Mouse (Mus musculus) hindbrain, embryonic 11.5 days (tissue): Measurements from ENCODE around the gene Lima1. TPM values are rescaled to one million over a fixed set of nuclear protein-coding genes. Genes with fewer than 3 reads are reported as not detected.

Experiments
- ATAC-seq: fragments of 200-750 bp; cut with Nextera tagmentation; 2 replicates; pipeline ENCODE4 v1.8.0; 2017; ENCODE audit warnings: mild to moderate bottlenecking, moderate TSS enrichment, moderate library complexity; ENCODE audit not compliant: low FRiP score
- DNase-seq: peaks from one replicate; pipeline ENCODE4 v3.0.0-alpha.2; 2015; ENCODE audit warnings: low spot score
- H3K27ac ChIP-seq: fragments of 300-500 bp; sonication (generic); 2 replicates; pipeline ENCODE4 v1.5.1; 2014; ENCODE audit warnings: mild to moderate bottlenecking, low read depth, low read length
- H3K27me3 ChIP-seq: fragments of 300-500 bp; sonication (generic); 2 replicates; pipeline ENCODE4 v1.6.1; 2014; ENCODE audit warnings: mild to moderate bottlenecking, low read length, moderate library complexity, mixed read lengths; ENCODE audit not compliant: control insufficient read depth, insufficient read depth
- H3K36me3 ChIP-seq: fragments of 300-500 bp; sonication (generic); 2 replicates; pipeline ENCODE4 v1.6.1; 2014; ENCODE audit warnings: mild to moderate bottlenecking, low read length, moderate library complexity, mixed read lengths; ENCODE audit not compliant: control insufficient read depth, insufficient read depth
- H3K4me1 ChIP-seq: fragments of 300-500 bp; sonication (generic); replicated peaks from 2 replicates; pipeline ENCODE4 v1.6.1; 2014; ENCODE audit warnings: low read length, mixed read lengths; ENCODE audit not compliant: control insufficient read depth, insufficient read depth
- H3K4me2 ChIP-seq: fragments of 300-500 bp; sonication (generic); replicated peaks from 2 replicates; pipeline ENCODE4 v1.6.1; 2014; ENCODE audit warnings: mild to moderate bottlenecking, low read depth, low read length
- H3K4me3 ChIP-seq: fragments of 300-500 bp; sonication (generic); 2 replicates; pipeline ENCODE4 v1.5.1; 2014; ENCODE audit warnings: low read depth, low read length
- H3K9ac ChIP-seq: fragments of 300-500 bp; sonication (generic); 2 replicates; pipeline ENCODE4 v1.6.1; 2014; ENCODE audit warnings: low read depth, low read length
- H3K9me3 ChIP-seq: fragments of 300-500 bp; sonication (generic); 2 replicates; pipeline ENCODE4 v1.6.1; 2016; ENCODE audit warnings: low read length; ENCODE audit not compliant: control insufficient read depth
- WGBS: fragments of 180-500 bp; shearing (Covaris S2); extraction: QIAGEN DNeasy Blood & Tissue Kit; methylation state at CpG from one replicate; pipeline ENCODE4 v1.1.7; 2014; 5-methylcytosine and 5-hydroxymethylcytosine counted together
- polyA plus RNA-seq: library from polyadenylated mRNA; unstranded; fragments of >200 nt; fragmentation: Nextera tagmentation; extraction: Ambion mirVana; gene quantifications from 2 replicates; pipeline ENCODE4 v1.2.1, GENCODE M21; 2014

The Lima1 gene
- polyA plus RNA-seq, 1 experiment from 2014 or later, result 30.8 TPM

- H3K27me3 ChIP-seq, result no peaks in the 10 kb centered on the region
- WGBS, result under 1% methylated on average over 27 of the region's 41 CpGs
- peak overlapping the region; percentile 67 for H3K4me3 ChIP-seq
- peak; percentile 89 for ATAC-seq
- H3K27ac ChIP-seq, result peak overlapping the region; percentile 92
- H3K36me3 ChIP-seq, result no peaks in the 10 kb centered on the region
- DNase-seq, result peak; percentile 83
- peak overlapping the region; percentile 92 for H3K4me2 ChIP-seq
- H3K4me1 ChIP-seq, result no peaks in the 10 kb centered on the region; the same call in 1 of the 2 replicates
- peak overlapping the region; percentile 91 for H3K9ac ChIP-seq
- no peaks in the 10 kb centered on the region for H3K9me3 ChIP-seq
Observed at GRCm38 (mm10) chr15:99772277-99772880, 102.9 kb downstream of the Lima1 start.

DNA sequence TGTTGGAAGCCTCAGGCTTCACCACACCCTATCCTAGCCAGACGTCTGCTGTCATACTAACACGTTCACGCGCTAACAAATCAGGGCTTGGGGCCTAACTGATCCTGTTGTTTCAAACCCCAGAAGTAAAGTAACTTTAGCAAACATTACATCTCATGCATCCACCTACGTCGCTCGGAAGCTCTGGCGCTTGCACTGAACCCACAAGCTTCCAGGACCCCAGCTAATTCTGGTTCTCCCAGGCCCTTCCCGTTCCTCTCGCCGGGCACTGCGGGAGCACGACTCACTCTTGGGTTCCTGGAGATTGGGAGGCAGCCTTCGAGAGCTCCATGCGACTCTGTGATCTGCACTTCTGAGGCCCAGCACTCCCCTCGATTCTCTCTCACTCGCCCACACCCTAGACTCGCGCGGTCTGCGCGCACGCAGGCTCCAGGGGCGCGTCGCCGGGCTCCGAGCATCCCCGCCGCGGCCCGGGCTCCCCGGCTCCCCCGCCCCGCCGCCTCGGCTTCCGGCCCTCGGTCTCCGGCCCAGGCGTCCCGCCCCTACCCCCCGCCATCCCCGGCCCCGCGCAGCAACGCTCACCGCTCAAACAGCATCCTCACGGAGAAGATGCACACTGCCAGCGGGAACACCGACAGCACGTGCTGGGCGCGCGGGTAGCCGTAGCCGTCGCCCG lies 103.5 kb downstream of the Lima1 start:
- ATAC-seq (peak; percentile 85), DNase-seq (peak; percentile 64)
- H3K27me3 ChIP-seq, result no peaks in the 10 kb centered on the region
- under 1% methylated on average over 33 of the region's 59 CpGs for WGBS
- H3K9me3 ChIP-seq, result no peaks in the 10 kb centered on the region
- no peaks in the 10 kb centered on the region; the same call in 1 of the 2 replicates for H3K4me1 ChIP-seq
- H3K4me3 ChIP-seq, result peak overlapping the region; percentile 67
- peak overlapping the region; percentile 92 for H3K27ac ChIP-seq
- peak overlapping the region; percentile 91 for H3K9ac ChIP-seq
- peak overlapping the region; percentile 92 for H3K4me2 ChIP-seq
- H3K36me3 ChIP-seq, result no peaks in the 10 kb centered on the region

DNA sequence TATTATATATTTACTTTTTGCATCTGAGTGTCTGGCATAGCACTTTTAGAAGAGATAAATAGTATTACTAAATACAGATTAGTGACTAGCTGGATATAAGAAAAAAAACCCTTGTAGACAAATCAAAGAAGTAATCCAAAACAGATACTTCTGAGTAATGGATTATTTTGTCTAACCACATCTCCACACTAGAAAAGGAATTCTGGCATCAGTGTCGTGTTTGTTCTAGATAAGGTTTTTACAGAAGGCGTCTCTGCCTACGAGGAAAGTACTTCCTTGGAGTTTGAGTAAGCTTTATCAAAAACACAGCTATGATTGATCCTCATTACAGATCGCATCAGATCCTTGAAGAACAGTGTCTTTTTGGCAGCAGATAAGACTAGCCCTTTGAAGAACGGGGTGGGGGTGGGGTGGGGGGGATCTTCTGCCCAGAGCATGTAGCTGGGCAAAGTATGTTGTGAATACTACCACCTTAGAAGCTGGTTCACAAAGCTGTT lies 104.2 kb downstream of the Lima1 start:
- no peaks in the 10 kb centered on the region for H3K9me3 ChIP-seq
- WGBS, result 40% methylated on average over 5 of the region's 5 CpGs
- peak overlapping the region; percentile 67 for H3K4me3 ChIP-seq
- no peak overlapping the region for H3K27ac ChIP-seq
- ATAC-seq, result no peak
- H3K36me3 ChIP-seq, result no peaks in the 10 kb centered on the region
- DNase-seq, result no peak
- no peaks in the 10 kb centered on the region; the same call in 1 of the 2 replicates for H3K4me1 ChIP-seq
- no peaks in the 10 kb centered on the region for H3K27me3 ChIP-seq
- peak overlapping the region; percentile 92 for H3K4me2 ChIP-seq
- peak overlapping the region; percentile 91 for H3K9ac ChIP-seq

GRCm38 (mm10) chr15:99768761-99769160 lies 106.5 kb downstream of the Lima1 start:
- Histone ChIP-seq H3K4me1 (no peaks in the 10 kb centered on the region; the same call in 1 of the 2 replicates), H3K9me3 (no peaks in the 10 kb centered on the region), H3K9ac (no peak overlapping the region), H3K36me3 (no peaks in the 10 kb centered on the region), H3K4me3 (no peak overlapping the region), H3K4me2 (no peak overlapping the region), H3K27ac (no peak overlapping the region), H3K27me3 (no peaks in the 10 kb centered on the region)
- ATAC-seq, result no peak
- no peak for DNase-seq
- WGBS, result 88% methylated on average over 1 of the region's 1 CpGs

GRCm38 (mm10) chr15:99767467-99767866 lies 107.8 kb downstream of the Lima1 start:
- Histone ChIP-seq H3K9me3 (no peaks in the 10 kb centered on the region), H3K4me2 (no peak overlapping the region), H3K27ac (no peak overlapping the region), H3K4me1 (no peaks in the 10 kb centered on the region; the same call in 1 of the 2 replicates), H3K36me3 (no peaks in the 10 kb centered on the region), H3K27me3 (no peaks in the 10 kb centered on the region), H3K9ac (no peak overlapping the region), H3K4me3 (no peak overlapping the region)
- DNase-seq (no peak), ATAC-seq (no peak)
- WGBS, result 90% methylated on average over 4 of the region's 4 CpGs

DNA sequence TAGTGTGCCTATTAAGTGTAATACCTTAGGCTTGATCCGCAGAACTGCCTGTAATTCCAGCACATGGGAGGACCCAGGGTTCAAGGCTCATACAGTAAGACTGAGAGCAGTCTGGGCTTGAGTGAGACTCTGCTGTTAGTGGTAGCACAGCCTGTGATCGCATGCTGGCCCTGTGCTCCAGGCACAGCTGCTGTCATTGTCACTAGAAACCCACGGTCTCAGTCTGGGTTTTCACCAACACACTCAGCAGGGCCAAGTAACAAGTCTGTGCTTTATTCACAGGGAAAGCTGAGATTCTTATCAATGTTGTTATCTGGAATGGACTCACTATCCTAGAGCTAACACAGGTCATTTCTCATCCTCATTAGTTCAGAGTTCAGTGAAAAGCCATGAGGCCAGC lies 121.1 kb downstream of the Lima1 start:
- Histone ChIP-seq H3K9ac (no peak overlapping the region), H3K4me2 (no peak overlapping the region), H3K36me3 (no peaks in the 10 kb centered on the region), H3K4me3 (no peak overlapping the region), H3K9me3 (no peaks in the 10 kb centered on the region), H3K27me3 (no peaks in the 10 kb centered on the region), H3K4me1 (no peaks in the 10 kb centered on the region), H3K27ac (no peak overlapping the region)
- 90% methylated on average over 3 of the region's 3 CpGs for WGBS
- ATAC-seq, result no peak
- no peak for DNase-seq

DNA sequence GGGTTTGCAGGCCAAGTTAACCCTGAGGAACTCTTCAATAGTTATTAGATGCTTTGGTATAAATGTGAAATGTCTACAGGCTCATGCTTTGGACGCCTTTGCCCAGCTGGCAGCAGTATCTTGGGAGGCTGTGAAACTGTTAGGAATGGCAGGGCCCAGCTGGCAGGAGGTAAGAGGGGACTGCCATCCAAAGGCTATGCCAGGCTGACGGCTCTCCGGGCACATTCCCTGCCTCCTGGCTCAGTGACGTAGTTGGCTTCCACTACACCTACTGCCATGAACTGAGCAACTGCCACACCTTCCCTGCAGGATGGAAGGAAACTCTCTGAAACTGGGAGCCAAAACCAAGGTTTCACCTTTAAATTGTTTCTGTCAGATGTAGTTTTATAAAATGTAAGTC lies 135.0 kb downstream of the Lima1 start:
- ATAC-seq (no peak), DNase-seq (no peak)
- Histone ChIP-seq H3K27ac (no peak overlapping the region), H3K27me3 (no peaks in the 10 kb centered on the region), H3K9me3 (no peaks in the 10 kb centered on the region), H3K9ac (no peak overlapping the region), H3K4me1 (no peaks in the 10 kb centered on the region), H3K4me2 (no peak overlapping the region), H3K36me3 (no peaks in the 10 kb centered on the region), H3K4me3 (no peak overlapping the region)
- WGBS, result 94% methylated on average over 4 of the region's 4 CpGs

- ATAC-seq, result no peak
- no peaks in the 10 kb centered on the region for H3K36me3 ChIP-seq
- no peaks in the 10 kb centered on the region for H3K4me1 ChIP-seq
- no peak overlapping the region for H3K27ac ChIP-seq
- H3K9me3 ChIP-seq, result no peaks in the 10 kb centered on the region
- H3K27me3 ChIP-seq, result no peaks in the 10 kb centered on the region
- H3K4me2 ChIP-seq, result no peak overlapping the region
- WGBS, result 92% methylated on average over 11 of the region's 11 CpGs
- no peak for DNase-seq
- H3K9ac ChIP-seq, result no peak overlapping the region
- H3K4me3 ChIP-seq, result no peak overlapping the region
Observed at GRCm38 (mm10) chr15:99736675-99737074, 138.6 kb downstream of the Lima1 start.

GRCm38 (mm10) chr15:99735631-99736030 lies 139.6 kb downstream of the Lima1 start:
- Histone ChIP-seq H3K36me3 (no peaks in the 10 kb centered on the region), H3K4me3 (no peak overlapping the region), H3K9ac (no peak overlapping the region), H3K4me2 (no peak overlapping the region), H3K9me3 (no peaks in the 10 kb centered on the region), H3K4me1 (no peaks in the 10 kb centered on the region), H3K27ac (no peak overlapping the region), H3K27me3 (no peaks in the 10 kb centered on the region)
- ATAC-seq (no peak), DNase-seq (no peak)
- WGBS, result 95% methylated on average over 2 of the region's 2 CpGs
